Mouse (Mus musculus) stomach, postnatal 0 days (tissue): Measurements from ENCODE around the gene Cdh4.

Experiments
- CTCF ChIP-seq: IDR thresholded peaks from 2 replicates; pipeline ENCODE4 v1.5.1; 2016; ENCODE audit warnings: antibody characterized with exemption, low read depth, mild to moderate bottlenecking, moderate library complexity
- EP300 ChIP-seq: optimal IDR thresholded peaks from 2 replicates; pipeline ENCODE3; 2016; ENCODE audit warnings: antibody characterized with exemption

DNA sequence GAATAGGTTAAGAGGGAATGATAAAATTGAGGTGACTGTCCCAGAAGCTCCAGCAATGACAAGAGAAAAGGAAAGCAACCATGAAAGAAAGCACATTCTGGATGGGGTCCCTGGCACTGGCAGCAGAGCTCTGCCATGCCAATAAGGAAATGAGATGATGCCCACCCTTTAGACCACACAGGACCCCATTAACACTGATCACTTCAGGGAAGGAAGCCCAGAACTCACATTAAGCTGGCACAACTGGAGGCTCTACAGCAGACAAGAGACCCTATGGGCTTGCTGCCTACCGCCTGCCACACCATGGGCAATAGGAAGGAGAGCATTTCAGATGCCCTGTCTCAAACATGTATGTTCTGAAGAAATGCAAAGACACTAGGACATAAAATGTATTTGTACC, 499.5 kb downstream of the Cdh4 start:
- TF ChIP-seq CTCF (no peak), EP300 (no peak)
